Mouse (Mus musculus): ENCODE data around the gene Adamts7.

Adamts7 gene

GRCm38 (mm10) chr9:90146869-90147268 lies 16.0 kb upstream of the Adamts7 start:
- DNase-seq (ENCODE audit: inconsistent ontology term): no peak

DNA sequence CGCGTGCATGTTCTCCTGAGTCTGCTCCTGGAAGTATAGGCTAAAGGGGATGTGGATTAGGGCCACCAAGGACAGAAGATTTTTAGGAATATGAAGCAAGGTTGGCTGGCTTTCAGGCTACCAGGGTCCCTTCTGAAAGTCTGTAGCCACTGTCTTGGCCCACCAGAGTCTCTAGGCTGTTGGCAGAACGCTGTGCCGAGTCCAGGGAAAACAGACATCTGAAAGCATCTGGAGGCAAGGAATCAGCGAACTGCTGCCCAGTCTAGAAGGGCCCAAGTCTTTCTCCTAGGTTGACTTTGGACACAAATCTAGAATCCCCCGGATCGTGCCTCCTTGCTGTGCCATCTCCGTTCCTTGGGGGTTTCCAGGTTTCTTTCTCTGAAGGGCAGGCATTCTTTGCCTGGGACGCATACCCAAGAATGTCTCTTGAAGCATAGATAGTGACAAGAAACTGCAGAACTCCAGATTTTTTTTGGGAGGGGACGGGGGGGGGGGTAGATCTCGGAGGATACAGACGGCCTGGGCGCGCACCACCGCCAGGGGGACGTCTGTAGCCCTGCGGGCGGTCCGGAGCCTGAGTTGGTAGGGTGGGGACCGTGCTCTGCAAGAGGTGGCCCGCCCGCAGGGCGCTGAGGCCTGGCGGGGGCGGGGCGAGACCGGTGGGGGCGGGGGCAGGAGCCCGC lies 485 bp upstream of the Adamts7 start:
- peak; percentile 69 for DNase-seq (ENCODE audit: inconsistent ontology term)

DNA sequence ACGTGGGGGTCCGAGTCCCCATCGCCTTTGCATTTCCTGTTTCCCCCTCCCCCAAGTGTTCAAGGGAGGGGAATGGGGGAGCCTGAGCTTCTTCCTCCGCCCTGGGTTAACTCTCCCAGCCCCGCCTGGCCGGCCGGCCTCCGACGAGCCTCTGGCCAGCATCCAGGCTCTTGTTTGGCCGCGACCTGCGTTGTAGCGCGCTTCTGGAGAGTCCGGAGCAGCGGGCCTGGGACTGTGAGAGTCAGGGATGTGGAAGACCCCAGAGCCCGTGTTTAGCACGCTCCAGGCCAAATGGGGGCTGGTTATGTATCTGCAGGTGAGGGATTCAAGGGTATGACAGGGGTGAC lies 853 bp downstream of the Adamts7 start:
- peak; percentile 64 for DNase-seq (ENCODE audit: inconsistent ontology term)

- DNase-seq (ENCODE audit: inconsistent ontology term): no peak
Measured at GRCm38 (mm10) chr9:90164670-90165453, 2.0 kb downstream of the Adamts7 start.

- DNase-seq (ENCODE audit: inconsistent ontology term): no peak
Measured at GRCm38 (mm10) chr9:90165590-90165989, 2.7 kb downstream of the Adamts7 start.

DNA sequence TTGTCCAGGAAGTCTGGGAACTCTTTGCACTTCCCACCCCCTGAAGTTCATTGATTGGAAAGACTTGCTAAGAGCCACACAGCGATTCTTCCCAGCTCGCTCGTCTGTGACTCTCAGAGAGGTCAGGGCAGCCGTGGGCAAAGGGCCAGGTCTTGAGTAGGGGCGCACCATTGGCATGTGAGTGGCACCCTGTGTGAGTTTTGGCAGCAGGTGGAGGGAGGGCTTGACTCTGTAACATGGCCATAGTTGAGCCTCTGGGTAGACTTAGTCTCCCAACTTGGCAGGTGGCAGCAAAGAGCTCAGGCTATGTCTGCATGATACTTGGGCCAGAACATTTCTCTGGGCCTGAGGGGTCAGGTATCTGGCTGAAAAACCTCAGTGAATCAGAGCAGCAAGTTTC lies 3.7 kb downstream of the Adamts7 start:
- DNase-seq (ENCODE audit: inconsistent ontology term): peak; percentile 43

DNA sequence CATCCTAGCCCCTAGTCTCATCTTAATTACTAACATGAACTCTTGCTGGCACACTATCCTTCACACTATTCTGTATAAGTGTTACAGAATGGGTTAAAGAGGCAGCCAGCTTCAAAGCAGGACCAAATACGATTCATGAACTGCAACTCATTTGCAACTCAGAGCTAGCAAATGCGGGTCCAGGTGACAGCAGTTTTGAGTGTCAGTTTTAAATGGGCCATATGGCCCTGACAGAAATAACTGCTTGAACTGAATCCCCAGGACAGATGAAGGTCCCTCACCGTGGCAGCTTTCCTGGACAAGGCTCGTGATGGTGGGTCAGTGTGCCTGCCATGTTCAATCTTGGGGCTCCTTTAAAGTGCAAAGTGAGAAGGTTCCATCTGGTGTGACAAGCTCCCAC lies 7.1 kb downstream of the Adamts7 start:
- no peak for DNase-seq (ENCODE audit: inconsistent ontology term)

- DNase-seq (ENCODE audit: inconsistent ontology term): no peak
Measured at GRCm38 (mm10) chr9:90171421-90171820, 8.6 kb downstream of the Adamts7 start.

DNA sequence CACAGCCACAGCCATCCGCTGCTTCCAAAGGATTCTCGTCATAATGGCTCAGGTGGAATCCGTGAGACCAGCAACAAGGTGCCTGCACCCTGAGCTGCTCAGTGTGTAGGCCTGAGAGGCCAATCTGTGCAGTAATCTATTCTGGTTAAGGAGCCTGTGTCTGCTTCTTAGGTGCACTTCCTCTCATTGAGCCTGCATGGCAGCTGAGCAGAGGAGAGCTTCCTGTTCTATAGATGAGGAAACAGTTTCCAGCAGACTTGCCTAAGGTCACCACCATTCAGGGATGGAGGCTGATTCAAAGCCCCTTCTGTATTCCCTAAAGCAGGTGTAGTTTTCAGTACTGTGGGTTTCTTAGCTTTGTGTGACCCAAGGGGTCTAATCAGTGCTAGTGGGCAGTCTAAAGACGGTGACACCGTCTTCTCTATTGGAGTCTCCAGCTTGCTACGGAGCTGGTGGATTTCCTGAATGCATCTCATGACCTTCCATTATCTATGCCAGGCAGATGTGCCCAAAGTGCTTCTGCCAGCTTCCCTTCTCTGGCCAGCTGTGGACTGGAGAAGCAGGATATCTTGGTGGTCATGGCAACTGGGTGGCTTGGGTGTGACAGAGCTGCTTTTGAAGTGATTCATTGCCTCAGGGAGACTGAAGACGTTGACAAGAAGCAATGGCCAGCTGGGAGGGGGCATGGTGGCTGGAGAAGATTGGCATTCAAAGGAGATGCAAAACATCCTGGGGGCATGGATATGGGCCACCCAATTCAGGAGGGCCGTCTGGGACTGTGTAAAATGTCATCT lies 9.9 kb downstream of the Adamts7 start:
- no peak for DNase-seq (ENCODE audit: inconsistent ontology term)

- DNase-seq (ENCODE audit: inconsistent ontology term): no peak
Measured at GRCm38 (mm10) chr9:90173330-90173729, 10.5 kb downstream of the Adamts7 start.

DNA sequence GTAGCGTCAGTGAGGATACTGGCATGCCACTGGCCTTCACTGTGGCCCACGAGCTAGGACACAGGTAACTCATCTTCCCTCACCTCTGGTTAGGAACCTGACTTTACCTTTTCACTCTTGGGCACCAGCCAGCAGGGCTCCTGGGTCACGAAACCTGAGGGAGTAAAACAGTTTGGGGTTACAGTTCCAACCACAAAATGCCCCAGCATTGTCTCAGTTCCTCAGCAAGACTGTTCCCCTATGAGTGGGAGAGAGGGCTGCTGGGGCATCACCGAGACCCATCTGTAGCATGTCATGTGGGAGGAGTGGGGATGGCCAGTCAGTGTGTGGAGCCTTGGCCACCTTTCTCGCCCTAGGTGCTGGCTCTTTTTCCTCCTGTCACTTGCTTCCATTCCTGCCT lies 16.5 kb downstream of the Adamts7 start:
- no peak for DNase-seq (ENCODE audit: inconsistent ontology term)

- DNase-seq (ENCODE audit: inconsistent ontology term): no peak
Measured at GRCm38 (mm10) chr9:90181656-90182388, 19.0 kb downstream of the Adamts7 start.

GRCm38 (mm10) chr9:90182636-90183421 lies 20.0 kb downstream of the Adamts7 start:
- DNase-seq (ENCODE audit: inconsistent ontology term): peak; percentile 59

- no peak for DNase-seq (ENCODE audit: inconsistent ontology term)
Measured at GRCm38 (mm10) chr9:90183550-90183949, 20.7 kb downstream of the Adamts7 start.

DNA sequence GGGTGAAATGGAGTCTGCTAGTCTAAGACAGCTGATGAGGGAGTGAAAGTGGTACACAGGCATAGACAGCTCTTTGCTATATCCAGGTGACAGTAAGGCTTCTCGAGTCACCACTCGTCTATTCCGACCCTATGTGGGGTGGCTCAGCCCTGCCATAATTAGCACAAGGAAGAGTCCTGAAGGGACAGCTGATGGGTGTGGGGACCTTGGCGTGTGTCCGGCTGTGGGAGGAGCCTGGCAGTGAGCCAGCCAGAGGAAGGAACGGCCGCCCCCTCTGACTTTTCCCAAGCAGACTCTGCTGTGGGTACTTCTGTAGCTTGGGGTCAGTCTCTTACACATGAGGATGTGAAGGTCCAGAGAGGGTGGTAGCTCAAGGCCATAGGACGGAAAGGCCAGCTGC lies 21.2 kb downstream of the Adamts7 start:
- no peak for DNase-seq (ENCODE audit: inconsistent ontology term)

DNA sequence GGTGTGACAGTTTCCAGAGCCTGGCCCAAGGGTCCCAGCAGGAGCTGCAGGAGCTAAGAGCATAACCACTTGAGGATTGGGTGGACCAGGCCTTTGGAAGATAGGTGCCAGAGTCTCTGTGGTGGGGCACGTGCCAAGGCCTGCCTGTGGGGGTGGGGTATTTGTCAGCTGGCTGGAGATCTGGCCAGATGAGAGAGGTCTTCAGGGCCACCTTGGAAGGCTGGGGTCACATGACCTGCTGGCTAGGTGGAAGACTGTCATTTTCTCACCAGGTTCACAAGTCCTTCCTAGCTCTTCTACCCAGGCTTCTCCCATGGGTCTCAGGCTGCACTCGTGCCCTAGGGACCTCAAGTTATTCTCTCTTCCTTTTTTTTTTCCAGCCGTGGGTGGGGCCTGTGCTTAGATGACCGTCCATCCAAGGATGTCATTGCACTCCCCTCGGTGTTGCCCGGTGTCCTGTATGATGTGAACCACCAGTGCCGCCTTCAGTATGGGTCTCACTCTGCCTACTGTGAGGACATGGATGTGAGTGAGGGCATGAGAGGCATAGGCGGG lies 22.6 kb downstream of the Adamts7 start:
- no peak for DNase-seq (ENCODE audit: inconsistent ontology term)

DNA sequence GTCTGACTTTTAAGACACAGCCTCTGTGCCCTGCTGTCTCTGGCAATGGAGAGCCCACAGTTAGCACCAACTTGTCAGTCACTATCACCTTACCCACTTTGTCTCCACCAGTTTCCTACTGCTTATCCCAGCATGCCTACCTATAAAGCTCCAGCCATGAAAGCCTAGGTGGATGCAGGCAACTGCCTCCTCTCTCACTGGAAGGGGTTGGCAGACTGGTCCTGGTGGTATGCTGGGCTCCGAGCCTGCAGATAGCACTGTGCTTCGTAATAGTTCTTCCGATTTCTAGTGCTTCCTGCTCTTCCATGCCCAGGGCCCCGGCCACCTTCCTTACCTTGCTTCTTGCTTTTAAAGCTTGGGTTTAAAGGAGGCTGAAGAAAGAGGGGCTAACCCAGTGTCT lies 26.0 kb downstream of the Adamts7 start:
- no peak for DNase-seq (ENCODE audit: inconsistent ontology term)

- no peak for DNase-seq (ENCODE audit: inconsistent ontology term)
Measured at GRCm38 (mm10) chr9:90189391-90189790, 26.5 kb downstream of the Adamts7 start.

DNA sequence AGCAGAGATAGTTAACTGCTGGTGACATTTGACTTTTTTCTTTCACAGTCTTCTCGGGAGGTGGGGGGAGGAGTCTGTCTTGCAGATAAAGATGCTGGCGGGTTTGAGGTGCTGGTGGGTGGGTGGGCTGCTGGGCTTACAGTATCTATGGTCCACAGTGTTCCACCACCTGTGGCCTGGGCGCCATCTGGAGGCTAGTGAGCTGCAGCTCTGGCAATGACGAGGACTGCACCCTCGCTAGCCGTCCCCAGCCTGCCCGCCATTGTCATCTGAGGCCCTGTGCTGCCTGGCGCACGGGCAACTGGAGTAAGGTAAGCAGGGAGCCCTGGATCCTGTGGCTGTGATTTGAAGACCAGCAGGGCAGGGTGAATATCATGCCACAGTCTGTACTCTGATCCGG lies 32.1 kb downstream of the Adamts7 start:
- no peak for DNase-seq (ENCODE audit: inconsistent ontology term)

- no peak for DNase-seq (ENCODE audit: inconsistent ontology term)
Measured at GRCm38 (mm10) chr9:90196262-90196661, 33.4 kb downstream of the Adamts7 start.
